Mouse (Mus musculus) kidney, embryonic 15.5 days (tissue): ENCODE data around the gene Gm44973. TPM values are rescaled to one million over a fixed set of nuclear protein-coding genes. Genes with fewer than 3 reads are reported as not detected.

Source experiments
- ATAC-seq: fragments of 200-750 bp; cut with Nextera tagmentation; replicated peaks from 2 replicates; pipeline ENCODE4 v1.8.0; 2017; ENCODE audit warnings: moderate TSS enrichment; ENCODE audit not compliant: low FRiP score
- H3K27ac ChIP-seq: fragments of 300-500 bp; sonication (generic); 2 replicates; pipeline ENCODE4 v1.5.1; 2015; ENCODE audit warnings: mild to moderate bottlenecking, inconsistent platforms
- H3K27me3 ChIP-seq: fragments of 300-500 bp; sonication (generic); 2 replicates; pipeline ENCODE4 v1.6.1; 2015; ENCODE audit warnings: inconsistent platforms
- H3K36me3 ChIP-seq: fragments of 300-500 bp; sonication (generic); 2 replicates; pipeline ENCODE4 v1.6.1; 2015; ENCODE audit warnings: inconsistent platforms
- H3K4me1 ChIP-seq: fragments of 300-500 bp; sonication (generic); 2 replicates; pipeline ENCODE4 v1.6.1; 2015; ENCODE audit warnings: inconsistent platforms
- H3K4me2 ChIP-seq: fragments of 300-500 bp; sonication (generic); 2 replicates; pipeline ENCODE4 v1.6.1; 2015; ENCODE audit warnings: moderate library complexity, mild to moderate bottlenecking, inconsistent platforms
- H3K4me3 ChIP-seq: fragments of 300-500 bp; sonication (generic); replicated peaks from 2 replicates; pipeline ENCODE4 v1.5.1; 2015; ENCODE audit warnings: mild to moderate bottlenecking, inconsistent platforms
- H3K9ac ChIP-seq: fragments of 300-500 bp; sonication (generic); 2 replicates; pipeline ENCODE4 v1.6.1; 2015; ENCODE audit warnings: mild to moderate bottlenecking, inconsistent platforms
- H3K9me3 ChIP-seq: fragments of 300-500 bp; sonication (generic); replicated peaks from 2 replicates; pipeline ENCODE4 v1.6.1; 2016; ENCODE audit warnings: inconsistent platforms
- WGBS: fragments of 180-500 bp; shearing (Covaris S2); methylation state at CpG from one replicate; pipeline ENCODE4 v1.1.7; 2015; ENCODE audit warnings: mixed read lengths; 5-methylcytosine and 5-hydroxymethylcytosine counted together
- polyA plus RNA-seq: library from polyadenylated mRNA; unstranded; fragments of >200 nt; fragmentation: Nextera tagmentation; extraction: Ambion mirVana; gene quantifications from 2 replicates; pipeline ENCODE4 v1.2.1, GENCODE M21; 2015

The Gm44973 gene
- polyA plus RNA-seq, 1 experiment from 2014 or later, result 2.5 TPM

DNA sequence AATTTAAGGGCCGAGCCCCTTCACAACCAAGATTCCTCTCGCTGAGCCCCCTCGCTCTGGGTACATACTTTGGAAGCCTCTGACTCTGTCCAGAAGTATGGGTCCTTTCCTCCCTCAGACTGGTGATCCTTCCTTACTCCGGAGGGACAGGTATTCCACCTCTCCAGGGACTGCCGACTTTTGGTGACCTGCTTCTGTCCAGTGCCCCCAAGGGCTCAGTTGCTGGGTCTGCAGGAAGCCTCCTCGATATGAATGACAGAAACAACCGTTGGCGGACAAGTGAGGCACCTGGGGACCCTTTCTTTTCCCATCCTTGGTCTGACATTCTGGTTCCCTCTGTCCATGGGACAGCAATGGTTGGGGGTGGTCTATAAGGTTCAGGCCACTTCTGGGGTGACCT, 42.1 kb downstream of the Gm44973 start:
- Histone ChIP-seq H3K27ac (peak overlapping the region; percentile 56; the same call in 1 of the 2 replicates), H3K27me3 (peaks cover 58% of the 10 kb centered on the region), H3K4me3 (peak overlapping the region; percentile 61), H3K9me3 (no peaks in the 10 kb centered on the region), H3K4me2 (peak overlapping the region; percentile 88), H3K36me3 (no peaks in the 10 kb centered on the region), H3K4me1 (peaks cover 66% of the 10 kb centered on the region), H3K9ac (peak overlapping the region; percentile 64)
- WGBS, result 28% methylated on average over 8 of the region's 8 CpGs
- no peak for ATAC-seq

DNA sequence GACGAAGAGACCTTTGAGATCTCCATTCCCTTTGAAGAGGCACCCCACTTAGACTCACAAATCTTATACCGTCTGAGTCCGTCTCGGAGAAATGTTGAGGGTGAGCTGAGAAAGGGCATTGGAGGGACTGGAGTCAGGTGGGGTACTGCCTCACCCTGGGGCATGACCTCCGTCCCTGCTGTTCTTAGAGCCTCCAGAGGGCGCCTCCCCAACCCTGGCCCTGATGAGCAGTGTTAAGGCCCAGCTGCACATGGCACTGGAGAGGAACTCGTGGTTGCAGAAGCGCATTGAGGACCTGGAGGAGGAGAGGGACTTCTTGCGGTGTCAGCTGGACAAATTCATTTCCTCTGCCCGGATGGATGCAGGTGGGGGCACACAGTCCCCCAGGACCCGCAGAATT, 42.5 kb downstream of the Gm44973 start:
- 27% methylated on average over 11 of the region's 11 CpGs for WGBS
- Histone ChIP-seq H3K4me2 (peak overlapping the region; percentile 88), H3K9me3 (no peaks in the 10 kb centered on the region), H3K9ac (no peak overlapping the region), H3K4me3 (peak overlapping the region; percentile 61), H3K27me3 (peaks cover 54% of the 10 kb centered on the region), H3K4me1 (peaks cover 62% of the 10 kb centered on the region), H3K36me3 (no peaks in the 10 kb centered on the region), H3K27ac (0 out of 2 replicates have a peak overlapping the region, but pooled peaks have one; percentile 56)
- ATAC-seq, result no peak

DNA sequence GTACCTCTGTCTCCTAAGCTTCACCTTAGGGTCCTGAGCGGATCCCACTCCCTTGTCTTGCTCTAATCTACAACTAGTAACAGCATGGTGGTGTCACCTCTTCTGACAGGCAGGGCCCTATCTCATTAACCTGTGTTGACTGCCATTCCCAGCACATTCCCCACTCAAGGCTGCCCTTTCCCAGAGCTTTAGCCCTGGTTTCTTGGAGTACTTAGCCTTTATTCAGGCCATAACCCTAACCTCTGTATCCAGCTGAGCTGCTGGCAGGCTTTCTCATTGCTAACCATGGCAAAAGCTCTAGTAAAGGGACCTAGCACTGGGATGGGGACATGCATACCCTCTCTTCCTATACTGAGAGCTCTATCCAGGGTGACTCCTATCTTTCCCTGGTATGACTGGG, 43.3 kb downstream of the Gm44973 start:
- H3K4me2 ChIP-seq, result no peak overlapping the region
- no peak for ATAC-seq
- peaks cover 46% of the 10 kb centered on the region for H3K27me3 ChIP-seq
- no peak overlapping the region for H3K4me3 ChIP-seq
- H3K36me3 ChIP-seq, result no peaks in the 10 kb centered on the region
- 88% methylated on average over 1 of the region's 1 CpGs for WGBS
- H3K4me1 ChIP-seq, result peaks cover 59% of the 10 kb centered on the region
- H3K9me3 ChIP-seq, result no peaks in the 10 kb centered on the region
- H3K9ac ChIP-seq, result no peak overlapping the region
- H3K27ac ChIP-seq, result no peak overlapping the region

DNA sequence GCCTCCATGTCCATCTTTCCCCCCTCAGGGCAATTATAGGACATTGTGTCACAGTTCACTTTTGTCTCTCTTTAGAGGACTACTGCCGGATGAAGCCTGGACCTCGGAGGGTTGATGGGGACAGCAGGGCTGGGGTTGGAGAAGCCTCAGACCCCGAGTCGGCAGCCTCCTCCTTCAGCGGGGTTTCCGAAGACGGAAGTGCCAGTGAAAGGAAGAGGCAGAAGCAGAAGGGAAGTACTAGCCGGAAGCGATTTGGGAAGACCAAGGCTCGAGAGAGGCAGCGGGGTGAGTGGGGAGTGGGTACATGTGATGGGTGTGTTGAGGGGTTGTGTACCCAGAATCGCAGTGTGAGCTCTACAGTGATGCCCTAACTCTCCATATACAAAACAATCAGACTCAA, 44.1 kb downstream of the Gm44973 start:
- no peak for ATAC-seq
- H3K27ac ChIP-seq, result peak overlapping the region; percentile 100
- 0 out of 2 replicates have a peak overlapping the region, but pooled peaks have one; percentile 78 for H3K4me3 ChIP-seq
- no peak overlapping the region for H3K9ac ChIP-seq
- WGBS, result 94% methylated on average over 12 of the region's 12 CpGs
- no peaks in the 10 kb centered on the region; the same call in 1 of the 2 replicates for H3K36me3 ChIP-seq
- peaks cover 38% of the 10 kb centered on the region for H3K27me3 ChIP-seq
- no peaks in the 10 kb centered on the region for H3K9me3 ChIP-seq
- peaks cover 59% of the 10 kb centered on the region for H3K4me1 ChIP-seq
- no peak overlapping the region for H3K4me2 ChIP-seq

DNA sequence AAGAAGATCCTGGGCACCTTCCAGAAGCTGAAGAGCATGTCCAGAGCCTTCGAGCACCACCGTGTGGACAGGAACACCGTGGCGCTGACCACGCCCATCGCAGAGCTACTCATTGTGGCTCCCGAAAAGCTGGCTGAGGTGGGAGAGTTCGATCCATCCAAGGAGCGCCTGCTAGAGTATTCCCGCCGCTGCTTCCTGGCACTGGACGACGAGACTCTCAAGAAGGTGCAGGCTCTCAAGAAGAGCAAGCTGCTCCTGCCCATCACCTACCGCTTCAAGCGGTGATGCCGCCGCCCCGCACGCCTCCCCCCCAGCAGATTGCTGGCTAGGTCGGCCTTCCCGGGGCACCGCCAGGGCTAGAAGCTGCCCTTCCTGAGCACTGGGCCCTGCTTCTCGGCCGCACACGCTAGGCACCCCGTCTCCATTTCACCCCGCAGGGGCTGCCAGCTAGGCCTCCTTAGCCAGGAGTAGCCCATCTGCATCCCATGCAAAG, 45.0 kb downstream of the Gm44973 start:
- WGBS, result 2% methylated on average over 27 of the region's 27 CpGs
- Histone ChIP-seq H3K36me3 (peaks cover 2% of the 10 kb centered on the region), H3K9ac (peak overlapping the region; percentile 96), H3K4me1 (peaks cover 61% of the 10 kb centered on the region), H3K9me3 (no peaks in the 10 kb centered on the region), H3K27ac (peak overlapping the region; percentile 100), H3K27me3 (peaks cover 29% of the 10 kb centered on the region), H3K4me2 (peak overlapping the region; percentile 92), H3K4me3 (peak overlapping the region; percentile 78)
- peak; percentile 22 for ATAC-seq

DNA sequence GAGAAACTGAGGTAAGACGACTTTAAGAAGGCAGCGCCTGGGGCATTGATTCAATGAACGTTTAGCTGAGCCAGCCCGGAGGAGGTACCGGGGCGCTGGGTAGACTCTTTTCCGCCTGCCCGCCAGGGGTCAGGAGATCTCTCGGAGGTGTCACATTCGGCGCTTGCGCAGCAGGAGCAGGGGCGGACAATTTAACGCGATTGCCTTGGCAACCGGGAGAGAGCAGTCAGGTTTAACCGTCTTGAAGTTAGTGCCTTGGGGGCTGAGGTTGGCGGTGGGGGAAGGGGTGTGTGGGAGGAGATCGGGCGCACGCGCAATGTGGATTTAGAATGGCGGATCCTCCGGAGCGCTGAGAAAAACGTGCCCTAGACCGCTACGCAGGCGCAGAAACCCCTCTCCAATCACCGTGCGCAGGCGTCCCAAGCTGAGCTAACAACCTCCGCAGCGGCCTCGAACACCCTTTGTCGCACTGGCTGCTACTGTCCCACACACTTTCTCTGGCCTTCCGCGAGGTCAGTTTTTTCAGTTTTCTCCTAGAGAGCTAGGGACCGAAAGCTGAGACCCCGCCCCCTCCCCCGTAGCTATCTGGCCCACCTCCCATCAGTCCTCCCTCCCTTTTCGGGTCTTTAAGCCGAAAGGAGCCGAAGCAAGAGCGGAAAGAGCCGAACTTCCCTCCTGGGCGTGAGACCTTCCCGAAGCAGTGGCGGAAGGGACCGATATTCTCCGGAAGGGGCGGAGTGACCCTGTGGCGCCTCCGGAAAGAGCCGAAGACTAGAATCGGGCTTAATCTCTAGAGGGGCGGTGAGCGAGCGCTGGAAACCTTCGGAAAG, 45.9 kb downstream of the Gm44973 start:
- Histone ChIP-seq H3K4me3 (peak overlapping the region; percentile 78), H3K4me2 (peak overlapping the region; percentile 92), H3K36me3 (peaks cover 10% of the 10 kb centered on the region), H3K4me1 (peaks cover 67% of the 10 kb centered on the region), H3K27me3 (peaks cover 20% of the 10 kb centered on the region), H3K27ac (peak overlapping the region; percentile 100), H3K9me3 (no peaks in the 10 kb centered on the region), H3K9ac (peak overlapping the region; percentile 96)
- WGBS, result under 1% methylated on average over 60 of the region's 60 CpGs
- peak; percentile 91 for ATAC-seq

DNA sequence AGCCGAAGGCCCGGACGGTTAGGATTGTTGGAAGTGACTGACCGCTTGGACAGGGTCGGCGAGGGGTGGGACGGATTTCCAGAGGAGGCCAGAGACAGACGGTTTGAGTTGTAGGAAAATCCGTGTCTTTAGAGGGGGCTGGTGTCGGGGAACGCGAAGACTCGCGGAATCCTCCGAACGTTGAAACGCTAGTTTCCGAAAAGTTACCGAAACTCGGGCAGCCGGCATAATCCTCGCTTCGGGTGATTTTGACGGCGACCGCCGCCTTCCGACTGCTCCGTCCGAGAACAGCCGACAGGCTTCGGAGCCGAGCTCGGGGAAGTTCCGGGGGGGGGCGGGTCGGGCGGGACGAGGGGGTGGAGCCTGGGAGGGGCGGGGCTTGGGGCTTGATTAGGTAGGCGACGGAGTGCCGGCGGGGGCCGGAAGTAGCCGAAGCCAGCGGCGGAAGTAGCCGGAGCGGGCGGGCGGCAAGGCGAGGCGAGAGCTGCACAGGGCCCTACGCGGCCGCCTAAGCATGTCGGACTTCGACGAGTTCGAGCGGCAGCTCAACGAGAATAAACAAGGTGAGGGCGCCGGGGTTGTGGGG, 46.6 kb downstream of the Gm44973 start, which contains the start of gene U2af2:
Gene U2af2, plus strand, starts transcription at position 370 of the 586 bp plus-strand sequence.
- H3K9me3 ChIP-seq, result no peaks in the 10 kb centered on the region

DNA sequence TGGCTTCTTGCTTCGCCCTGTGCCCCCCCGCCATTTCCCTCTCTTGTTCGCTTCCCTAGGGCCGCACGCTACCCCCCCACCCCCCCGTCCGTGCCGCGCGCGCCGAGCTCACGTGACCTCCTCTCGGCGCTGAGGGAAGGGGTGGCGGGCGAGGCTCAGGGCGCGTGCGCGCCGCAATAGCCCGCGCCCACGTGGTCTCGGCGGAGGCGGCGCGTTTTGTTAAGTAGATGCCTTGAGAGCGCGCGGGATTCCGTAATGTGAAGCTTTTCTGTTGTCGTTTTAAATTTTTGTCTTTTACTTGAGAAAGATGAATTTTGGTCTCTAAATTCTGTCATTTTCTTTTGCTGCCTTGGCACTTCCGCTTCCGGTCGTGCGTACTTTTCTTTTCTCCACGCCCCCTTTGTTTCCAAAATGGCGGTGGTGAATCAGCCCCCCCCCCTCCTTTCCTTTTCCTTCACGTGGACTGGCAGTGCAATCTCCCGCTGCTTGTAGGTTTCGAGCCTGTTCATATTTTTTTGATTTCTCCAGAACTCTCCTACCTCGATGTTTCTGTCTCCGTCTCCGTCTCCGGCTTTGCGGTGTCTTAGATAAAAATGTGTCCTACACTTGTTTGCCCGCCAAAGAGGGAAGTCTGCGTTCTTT, 47.2 kb downstream of the Gm44973 start:
- peaks cover 10% of the 10 kb centered on the region for H3K27me3 ChIP-seq
- peak overlapping the region; percentile 100 for H3K27ac ChIP-seq

More for the DNA sequence above, 46.6 kb downstream of the Gm44973 start, which contains the start of gene U2af2:
- Histone ChIP-seq H3K4me1 (peaks cover 63% of the 10 kb centered on the region), H3K27ac (peak within 1 kb of the TSS; percentile 100), H3K27me3 (peaks cover 16% of the 10 kb centered on the region), H3K9ac (peak within 1 kb of the TSS; percentile 96), H3K36me3 (peaks cover 18% of the 10 kb centered on the region), H3K4me2 (peak within 1 kb of the TSS; percentile 92), H3K4me3 (peak within 1 kb of the TSS; percentile 78)
- ATAC-seq, result peak; percentile 85
- under 1% methylated on average over 64 of the region's 65 CpGs for WGBS

DNA sequence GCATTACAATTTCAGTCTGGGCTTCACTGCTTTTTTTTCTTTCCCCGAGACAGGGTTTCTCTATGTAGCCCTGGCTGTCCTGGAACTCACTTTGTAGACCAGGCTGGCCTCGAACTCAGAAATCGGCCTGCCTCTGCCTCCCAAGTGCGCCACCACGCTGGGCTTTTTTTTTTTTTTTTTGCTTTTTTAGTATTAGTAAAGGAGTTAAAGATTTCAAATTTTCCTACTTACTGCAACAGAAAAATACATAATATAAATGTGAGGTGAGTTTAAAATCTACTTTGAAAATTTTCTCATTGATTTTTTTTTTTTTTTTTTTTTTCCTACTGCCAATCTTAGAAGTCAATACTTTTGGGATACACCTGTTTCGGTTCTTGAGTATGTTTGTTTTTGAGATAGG, 49.6 kb downstream of the Gm44973 start:
- H3K27me3 ChIP-seq, result no peaks in the 10 kb centered on the region
- H3K9ac ChIP-seq, result no peak overlapping the region
- no peak overlapping the region for H3K27ac ChIP-seq
- peaks cover 41% of the 10 kb centered on the region for H3K4me1 ChIP-seq
- ATAC-seq, result no peak
- H3K4me2 ChIP-seq, result peak overlapping the region; percentile 92; the same call in 1 of the 2 replicates
- peak overlapping the region; percentile 78; the same call in 1 of the 2 replicates for H3K4me3 ChIP-seq
- H3K36me3 ChIP-seq, result peaks cover 48% of the 10 kb centered on the region
- no peaks in the 10 kb centered on the region for H3K9me3 ChIP-seq
- WGBS, result 93% methylated on average over 6 of the region's 6 CpGs

More for the DNA sequence above, 47.2 kb downstream of the Gm44973 start:
- Histone ChIP-seq H3K9me3 (no peaks in the 10 kb centered on the region), H3K4me1 (peaks cover 57% of the 10 kb centered on the region), H3K9ac (peak overlapping the region; percentile 96), H3K36me3 (peaks cover 24% of the 10 kb centered on the region), H3K4me2 (peak overlapping the region; percentile 92), H3K4me3 (peak overlapping the region; percentile 78)
- peak; percentile 47 for ATAC-seq
- WGBS, result 0% methylated on average over 47 of the region's 51 CpGs

DNA sequence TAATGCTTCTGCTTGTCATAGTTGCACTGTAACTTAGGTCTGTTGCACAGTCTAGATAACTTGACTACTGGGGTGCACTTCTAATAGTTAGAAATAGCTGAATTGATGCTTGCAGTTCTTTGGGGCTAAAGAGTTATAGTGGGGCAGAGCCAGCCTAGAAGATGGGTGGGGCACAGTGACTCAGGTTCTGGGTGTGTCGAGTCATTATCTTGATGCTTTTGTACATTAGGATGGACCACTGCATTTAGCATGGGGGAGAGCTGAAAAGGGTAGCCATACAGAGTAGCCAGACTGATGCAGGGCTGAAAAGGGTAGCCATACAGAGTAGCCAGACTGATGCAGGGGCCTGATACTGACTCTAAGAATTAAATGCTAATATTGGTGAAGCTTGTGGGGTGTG, 58.3 kb downstream of the Gm44973 start:
- Histone ChIP-seq H3K36me3 (peaks cover 99% of the 10 kb centered on the region), H3K4me3 (no peak overlapping the region), H3K9me3 (no peaks in the 10 kb centered on the region), H3K9ac (no peak overlapping the region), H3K4me2 (no peak overlapping the region), H3K4me1 (no peaks in the 10 kb centered on the region), H3K27me3 (no peaks in the 10 kb centered on the region), H3K27ac (no peak overlapping the region)
- 76% methylated on average over 1 of the region's 1 CpGs for WGBS
- ATAC-seq, result no peak

DNA sequence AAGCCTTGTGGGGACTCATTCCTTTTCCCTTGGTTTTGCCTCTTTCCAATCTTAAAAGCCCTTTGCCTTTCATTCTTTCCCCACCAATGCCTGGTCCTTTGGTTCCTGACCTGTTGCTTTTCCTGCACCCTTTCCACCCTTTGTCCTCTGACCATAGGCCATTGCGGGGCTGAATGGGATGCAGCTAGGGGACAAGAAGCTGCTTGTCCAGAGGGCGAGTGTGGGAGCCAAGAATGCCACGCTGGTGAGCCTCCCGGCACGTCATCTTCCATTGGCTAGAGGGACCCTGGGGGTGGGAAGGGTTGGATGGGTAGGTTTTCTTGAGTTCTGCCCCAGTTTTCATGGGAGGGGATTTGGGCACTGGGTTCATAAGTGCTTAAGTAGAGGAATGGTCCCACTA, 59.7 kb downstream of the Gm44973 start:
- H3K9me3 ChIP-seq, result no peaks in the 10 kb centered on the region
- no peaks in the 10 kb centered on the region for H3K4me1 ChIP-seq
- no peak for ATAC-seq
- no peaks in the 10 kb centered on the region for H3K27me3 ChIP-seq
- no peak overlapping the region for H3K27ac ChIP-seq
- WGBS, result 96% methylated on average over 5 of the region's 5 CpGs
- no peak overlapping the region for H3K4me3 ChIP-seq
- H3K9ac ChIP-seq, result no peak overlapping the region
- no peak overlapping the region for H3K4me2 ChIP-seq
- peaks cover 92% of the 10 kb centered on the region for H3K36me3 ChIP-seq
